Mouse (Mus musculus): ENCODE data around the gene BC080695. TPM values are rescaled to one million over a fixed set of nuclear protein-coding genes. Genes with fewer than 3 reads are reported as not detected.
"Not testable (repeated sequence)": the region's sequence is repeated elsewhere in the genome, so short reads cannot be mapped to it uniquely, and the experiment has no call there.

BC080695 gene
- not detected in 2 replicates for polyA plus RNA-seq (2015; fragmentation: Nextera tagmentation; extraction: Ambion mirVana)

DNA sequence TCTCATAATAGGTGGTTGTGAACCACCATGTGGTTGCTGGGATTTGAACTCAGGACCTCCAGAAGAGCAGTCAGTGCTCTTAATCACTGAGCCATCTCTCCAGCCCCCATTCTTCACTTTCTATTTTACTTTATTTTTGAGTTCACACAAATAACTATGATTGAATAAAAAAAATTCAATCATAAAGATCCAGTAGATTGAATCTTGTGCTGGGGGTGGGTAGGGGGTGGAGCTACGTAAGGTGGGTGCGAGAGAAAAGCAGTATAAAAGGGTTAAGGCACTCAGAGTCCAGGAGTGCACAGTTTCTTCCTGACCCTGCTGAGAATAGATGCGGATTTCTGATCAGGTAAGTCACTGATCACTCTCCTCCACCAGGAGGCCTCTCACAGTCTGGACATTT, at the start of gene BC080695, which contains the start of gene Gm13057:
BC080695 (plus strand) TSS at position 301 of the 400 bp plus-strand sequence.
Gm13057 (plus strand) TSS at position 310 of the 400 bp plus-strand sequence.
- not testable (repeated sequence) for H3K27ac ChIP-seq; ATAC-seq (ENCODE audit: insufficient number of reproducible peaks, insufficient read depth, low FRiP score, low TSS enrichment, low read depth); H3K9ac ChIP-seq; H3K4me3 ChIP-seq; H3K4me2 ChIP-seq; H3K36me3 ChIP-seq; H3K27me3 ChIP-seq; H3K9me3 ChIP-seq; H3K4me1 ChIP-seq
- WGBS, result no CpG with 5 or more reads among the region's 3 CpGs

DNA sequence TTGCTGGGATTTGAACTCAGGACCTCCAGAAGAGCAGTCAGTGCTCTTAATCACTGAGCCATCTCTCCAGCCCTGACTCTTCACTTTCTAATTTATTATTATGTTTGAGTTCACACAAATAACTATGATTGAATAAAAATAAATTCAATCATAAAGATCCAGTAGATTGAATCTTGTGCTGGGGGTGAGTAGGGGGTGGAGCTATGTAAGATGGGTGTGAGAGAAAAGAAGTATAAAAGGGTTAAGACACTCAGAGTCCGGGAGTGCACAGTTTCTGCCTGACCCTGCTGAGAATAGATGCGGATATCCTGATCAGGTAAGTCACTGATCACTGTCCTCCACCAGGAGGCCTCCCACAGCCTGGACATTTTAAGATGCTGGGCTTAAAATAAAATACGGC, 40.5 kb upstream of the BC080695 start, which contains the start of gene Gm13043:
Gm13043 (plus strand) TSS at position 301 of the 400 bp plus-strand sequence.
- no peaks in the 10 kb centered on the region for H3K9me3 ChIP-seq
- H3K9ac ChIP-seq, result no peak within 1 kb of the TSS
- H3K36me3 ChIP-seq, result no peaks in the 10 kb centered on the region
- H3K27ac ChIP-seq, result no peak within 1 kb of the TSS
- H3K4me2 ChIP-seq, result no peak within 1 kb of the TSS
- no peaks in the 10 kb centered on the region for H3K4me1 ChIP-seq
- no peaks in the 10 kb centered on the region for H3K27me3 ChIP-seq
- WGBS, result 74% methylated on average over 3 of the region's 3 CpGs
- no peak within 1 kb of the TSS for H3K4me3 ChIP-seq
- ATAC-seq (ENCODE audit: insufficient number of reproducible peaks, insufficient read depth, low FRiP score, low TSS enrichment, low read depth), result no peak

DNA sequence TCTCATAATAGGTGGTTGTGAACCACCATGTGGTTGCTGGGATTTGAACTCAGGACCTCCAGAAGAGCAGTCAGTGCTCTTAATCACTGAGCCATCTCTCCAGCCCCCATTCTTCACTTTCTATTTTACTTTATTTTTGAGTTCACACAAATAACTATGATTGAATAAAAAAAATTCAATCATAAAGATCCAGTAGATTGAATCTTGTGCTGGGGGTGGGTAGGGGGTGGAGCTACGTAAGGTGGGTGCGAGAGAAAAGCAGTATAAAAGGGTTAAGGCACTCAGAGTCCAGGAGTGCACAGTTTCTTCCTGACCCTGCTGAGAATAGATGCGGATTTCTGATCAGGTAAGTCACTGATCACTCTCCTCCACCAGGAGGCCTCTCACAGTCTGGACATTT, 15.8 kb upstream of the BC080695 start, which contains the start of gene Gm13040:
Gm13040 (plus strand) TSS at position 301 of the 400 bp plus-strand sequence.
- not testable (repeated sequence) for H3K9ac ChIP-seq; H3K4me3 ChIP-seq; H3K27ac ChIP-seq; H3K27me3 ChIP-seq; H3K4me2 ChIP-seq; H3K9me3 ChIP-seq; H3K4me1 ChIP-seq; H3K36me3 ChIP-seq; ATAC-seq (ENCODE audit: insufficient number of reproducible peaks, insufficient read depth, low FRiP score, low TSS enrichment, low read depth)
- no CpG with 5 or more reads among the region's 3 CpGs for WGBS

DNA sequence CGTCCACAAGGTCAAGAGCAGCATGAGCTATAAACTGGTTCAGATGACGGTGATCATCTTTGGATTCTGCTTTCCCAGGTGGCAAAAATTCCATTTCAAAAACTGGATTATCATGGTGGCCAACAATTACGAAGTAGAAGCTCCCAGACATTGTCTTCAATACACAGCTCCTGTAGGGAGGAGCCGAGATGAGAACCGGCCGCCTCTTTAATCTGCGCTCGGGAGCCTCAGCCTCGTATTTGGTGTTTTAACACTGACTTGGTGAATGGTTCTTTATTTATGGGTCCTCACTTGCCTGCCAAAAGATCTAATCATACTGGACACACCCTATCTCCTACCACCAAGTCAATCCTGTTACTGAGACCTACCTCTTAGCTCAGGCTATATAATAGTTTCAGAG, 60.4 kb downstream of the BC080695 start:
- not testable (repeated sequence) for H3K9ac ChIP-seq; H3K4me3 ChIP-seq; H3K4me2 ChIP-seq; H3K27ac ChIP-seq; H3K9me3 ChIP-seq; H3K27me3 ChIP-seq; H3K4me1 ChIP-seq; ATAC-seq (ENCODE audit: insufficient number of reproducible peaks, insufficient read depth, low FRiP score, low TSS enrichment, low read depth); H3K36me3 ChIP-seq
- 84% methylated on average over 9 of the region's 9 CpGs for WGBS

DNA sequence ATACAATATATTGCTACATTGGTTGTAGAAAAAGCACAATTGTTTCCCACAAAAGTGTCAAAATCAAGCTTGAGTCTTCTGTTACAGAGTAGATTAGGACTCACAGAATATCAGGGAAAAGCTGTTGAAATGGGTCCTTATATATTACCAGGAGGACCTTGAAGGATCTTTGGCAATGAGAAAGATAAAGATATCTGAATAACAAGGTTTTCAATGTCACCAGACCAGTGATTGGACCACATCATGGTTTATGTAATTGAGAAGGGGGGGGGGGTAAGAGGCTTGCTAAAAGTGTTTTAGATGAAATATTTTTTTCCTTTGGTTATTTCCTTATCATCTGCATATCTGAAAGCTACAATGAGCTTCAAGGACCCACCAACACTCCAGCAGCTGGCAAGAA, 63.2 kb downstream of the BC080695 start, which contains the start of gene Gm13083:
Gm13083 (plus strand) TSS at position 301 of the 400 bp plus-strand sequence.
- not testable (repeated sequence) for H3K9ac ChIP-seq; H3K4me2 ChIP-seq; H3K4me1 ChIP-seq; H3K9me3 ChIP-seq; H3K27me3 ChIP-seq; ATAC-seq (ENCODE audit: insufficient number of reproducible peaks, insufficient read depth, low FRiP score, low TSS enrichment, low read depth); H3K36me3 ChIP-seq; H3K4me3 ChIP-seq; H3K27ac ChIP-seq

DNA sequence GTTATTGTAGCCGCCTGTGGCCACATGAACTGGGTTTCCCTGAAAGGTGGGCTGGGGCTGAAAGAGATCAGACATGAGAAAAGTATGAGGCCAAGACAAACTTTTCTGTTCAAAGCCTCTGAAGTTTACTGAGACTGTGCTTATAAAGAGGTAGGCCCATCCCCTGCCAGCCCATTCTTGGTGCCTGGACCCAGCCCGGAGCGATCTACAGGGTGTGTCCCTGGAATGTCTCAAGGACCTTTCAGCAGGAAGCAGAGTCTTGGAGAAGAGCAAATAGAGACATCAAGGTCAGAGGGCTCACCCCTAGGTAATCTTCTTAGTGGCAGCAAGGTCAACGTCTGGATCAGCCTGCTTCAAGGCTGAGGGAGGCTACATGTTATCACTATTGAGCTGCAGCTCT, 66.6 kb downstream of the BC080695 start:
- not testable (repeated sequence) for H3K4me2 ChIP-seq; H3K27me3 ChIP-seq; H3K9me3 ChIP-seq; ATAC-seq (ENCODE audit: insufficient number of reproducible peaks, insufficient read depth, low FRiP score, low TSS enrichment, low read depth); H3K4me1 ChIP-seq; H3K36me3 ChIP-seq; H3K9ac ChIP-seq; H3K4me3 ChIP-seq; H3K27ac ChIP-seq
- WGBS, result 76% methylated on average over 4 of the region's 4 CpGs

Other genes starting within 250 kb of the BC080695 start
- not detected in 2 replicates for gene Lrrc38, start 201.9 kb upstream of the BC080695 start, polyA plus RNA-seq (2015; fragmentation: Nextera tagmentation; extraction: Ambion mirVana)
- gene Pramel1, start 157.3 kb upstream of the BC080695 start, polyA plus RNA-seq (2015; fragmentation: Nextera tagmentation; extraction: Ambion mirVana), result not detected in 2 replicates
- 22.7 and 25.4 TPM in 2 replicates for gene Pramef8, start 139.3 kb upstream of the BC080695 start, polyA plus RNA-seq (2015; fragmentation: Nextera tagmentation; extraction: Ambion mirVana)
- not detected in 2 replicates for gene Oog4, start 101.4 kb upstream of the BC080695 start, polyA plus RNA-seq (2015; fragmentation: Nextera tagmentation; extraction: Ambion mirVana)
- not detected in 2 replicates for gene Gm13043, start 40.4 kb upstream of the BC080695 start, polyA plus RNA-seq (2015; fragmentation: Nextera tagmentation; extraction: Ambion mirVana)
- not detected in 2 replicates for gene Gm13040, start 15.7 kb upstream of the BC080695 start, polyA plus RNA-seq (2015; fragmentation: Nextera tagmentation; extraction: Ambion mirVana)
- not detected in 2 replicates for gene Gm13057, start within 50 bp of the BC080695 start, polyA plus RNA-seq (2015; fragmentation: Nextera tagmentation; extraction: Ambion mirVana)
- not detected in 2 replicates for gene Gm13083, start 63.3 kb downstream of the BC080695 start, polyA plus RNA-seq (2015; fragmentation: Nextera tagmentation; extraction: Ambion mirVana)
- gene Gm13088, start 105.5 kb downstream of the BC080695 start, polyA plus RNA-seq (2015; fragmentation: Nextera tagmentation; extraction: Ambion mirVana), result not detected in 2 replicates
- gene Gm13089, start 151.0 kb downstream of the BC080695 start, polyA plus RNA-seq (2015; fragmentation: Nextera tagmentation; extraction: Ambion mirVana), result not detected in 2 replicates
- not detected in 2 replicates for gene Gm13078, start 167.8 kb downstream of the BC080695 start, polyA plus RNA-seq (2015; fragmentation: Nextera tagmentation; extraction: Ambion mirVana)
- not detected in 2 replicates for gene Gm13023, start 237.7 kb downstream of the BC080695 start, polyA plus RNA-seq (2015; fragmentation: Nextera tagmentation; extraction: Ambion mirVana)

All from embryonic facial prominence, embryonic 13.5 days (tissue).